Mouse (Mus musculus): ENCODE data around the gene Ufc1.

Ufc1 gene

GRCm38 (mm10) chr1:171271196-171271595 lies 23.6 kb downstream of the Ufc1 start:
- DNase-seq (ENCODE audit: low spot score): no peak

- peak; percentile 55 for DNase-seq (ENCODE audit: low spot score)
These were observed 24.3 kb downstream of the Ufc1 start for GRCm38 (mm10) chr1:171270573-171270900.

DNA sequence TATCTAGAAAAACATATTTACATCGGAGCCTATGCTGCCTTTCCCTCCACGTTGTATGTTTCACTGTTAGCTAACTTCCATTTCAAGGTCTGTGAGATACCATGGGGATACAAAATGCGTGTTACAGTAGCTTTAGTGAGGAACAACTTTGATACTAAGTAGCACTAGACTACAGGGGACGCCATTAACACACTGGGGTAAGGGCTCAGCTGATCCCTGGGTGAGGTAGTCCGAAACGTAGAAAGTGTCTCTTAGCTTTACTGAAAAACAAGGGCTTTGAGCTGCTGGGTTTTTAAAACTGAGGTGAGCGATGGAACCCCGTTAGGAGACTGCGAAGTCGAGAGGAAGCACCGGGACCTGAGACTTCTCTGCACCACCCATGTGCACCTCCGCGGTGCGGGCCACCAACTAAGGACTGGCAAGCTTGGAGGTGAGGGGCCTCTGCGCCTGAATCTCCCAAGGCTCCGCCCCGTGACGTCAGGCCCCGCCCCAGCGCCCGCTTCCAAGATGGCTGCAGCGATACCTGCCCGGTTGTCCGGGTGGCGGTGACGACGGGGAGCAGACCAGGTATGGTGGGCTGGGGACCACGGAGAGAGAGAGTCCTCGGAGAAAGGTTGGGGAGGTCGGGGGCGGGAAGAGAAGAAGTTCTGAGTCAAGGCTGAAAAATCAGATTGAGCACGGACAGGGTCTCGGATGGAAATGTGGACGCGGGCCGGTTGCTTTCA lies 24.8 kb downstream of the Ufc1 start, which contains the start of gene B4galt3:
B4galt3 (plus strand) TSS at position 481 of the 725 bp plus-strand sequence.
- peak; percentile 92 for DNase-seq (ENCODE audit: low spot score)

DNA sequence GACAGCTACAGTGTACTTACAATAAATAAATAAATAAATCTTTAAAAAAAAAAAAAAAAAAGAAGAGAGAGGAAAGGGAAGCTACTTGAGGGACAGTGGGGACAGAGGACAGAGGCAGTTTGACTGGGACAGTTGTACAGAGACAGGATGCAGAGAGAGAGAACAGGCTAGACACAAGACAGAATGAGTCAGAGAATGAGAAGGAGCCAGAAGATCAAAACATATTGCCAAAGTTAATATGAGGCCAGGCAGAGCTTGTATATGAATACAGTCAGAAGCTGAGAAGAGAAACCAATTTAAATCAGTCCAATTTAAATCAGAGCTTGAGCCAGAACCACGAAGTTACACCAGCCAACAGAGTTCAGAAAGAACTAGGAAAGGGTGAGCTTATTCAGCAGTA lies 26.5 kb downstream of the Ufc1 start:
- no peak for DNase-seq (ENCODE audit: low spot score)

GRCm38 (mm10) chr1:171265971-171266744 lies 28.7 kb downstream of the Ufc1 start:
- DNase-seq (ENCODE audit: low spot score): no peak

DNA sequence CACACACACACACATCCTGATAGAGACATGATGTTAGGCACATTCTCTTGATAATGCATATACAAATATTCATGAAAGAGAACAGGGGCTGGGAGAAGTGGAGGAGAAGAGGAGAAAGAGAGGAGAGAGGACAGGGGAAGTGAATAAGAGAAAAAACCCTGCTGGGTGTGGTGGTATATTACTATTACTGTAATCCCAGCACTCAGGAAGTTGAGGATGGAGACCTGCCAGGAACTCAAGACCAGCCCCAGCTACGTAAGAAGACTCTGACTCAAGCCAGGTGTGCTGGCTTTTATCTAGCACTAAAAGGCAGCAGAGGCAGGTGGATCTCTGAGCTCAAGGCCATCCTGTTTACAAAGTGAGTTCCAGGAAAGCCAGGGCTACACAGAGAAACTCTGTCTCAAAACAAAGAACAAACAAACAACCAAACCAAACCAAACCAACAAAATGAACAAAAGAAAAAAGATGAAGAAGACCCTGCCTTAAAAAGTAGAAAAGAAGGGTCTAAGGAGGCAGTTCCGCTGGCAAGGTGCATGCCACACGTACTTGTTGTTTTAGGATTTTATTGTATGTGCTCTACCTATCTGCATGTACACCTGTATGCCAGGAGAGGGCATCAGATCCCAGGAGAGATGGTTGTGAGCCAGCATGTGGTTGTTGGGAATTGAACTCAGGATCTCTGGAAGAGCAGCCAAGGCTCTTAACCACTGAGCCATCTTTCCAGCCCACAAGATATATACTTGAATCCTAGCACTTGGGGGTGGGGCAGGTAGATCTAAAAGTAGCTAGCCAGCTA lies 31.0 kb downstream of the Ufc1 start:
- no peak for DNase-seq (ENCODE audit: low spot score)

DNA sequence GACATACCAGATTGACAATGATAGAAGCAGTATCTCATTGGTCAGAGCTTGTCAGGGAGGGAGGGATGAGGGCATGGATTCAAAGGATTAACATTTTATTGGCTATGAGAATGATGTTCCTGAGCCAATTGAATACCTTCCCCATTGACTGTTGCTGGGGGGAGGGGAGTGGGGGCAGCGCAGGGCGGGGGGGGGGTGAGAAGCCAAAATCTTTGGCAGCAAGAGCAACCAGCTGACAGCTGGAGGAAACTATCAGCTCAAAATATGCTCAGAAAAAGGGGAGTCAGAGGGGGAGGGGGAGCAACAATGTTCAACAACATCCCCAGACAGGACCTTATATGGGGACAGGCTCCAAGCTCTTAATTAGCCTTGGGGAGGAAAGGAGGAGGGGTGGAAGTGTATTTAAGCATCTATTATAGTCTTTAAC lies 31.6 kb downstream of the Ufc1 start:
- no peak for DNase-seq (ENCODE audit: low spot score)

DNA sequence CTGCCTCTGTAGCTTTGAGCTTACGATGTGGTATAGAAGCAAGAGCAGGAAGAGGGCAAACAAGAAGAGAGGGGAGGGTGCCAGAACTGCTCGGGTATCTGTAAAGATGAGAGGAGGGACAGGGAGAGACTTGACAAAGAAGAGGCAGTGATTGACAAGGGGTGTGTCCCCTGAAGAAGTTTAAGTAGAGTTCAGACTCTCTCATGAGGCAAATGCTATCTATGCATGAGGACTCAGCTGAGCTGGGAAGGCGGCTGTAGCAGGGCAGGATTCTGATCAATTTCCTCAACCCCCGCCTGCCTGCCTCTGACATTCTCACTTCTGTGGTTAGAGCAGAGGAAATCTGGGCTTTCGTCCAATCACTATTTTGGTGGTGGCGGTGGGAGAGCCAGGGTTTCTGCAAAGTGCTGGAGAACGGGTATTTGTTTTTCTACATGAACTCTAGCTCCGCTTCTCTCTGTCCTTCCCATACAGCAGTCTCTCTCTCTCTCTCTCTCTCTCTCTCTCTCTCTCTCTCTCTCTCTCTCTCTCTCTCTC lies 32.2 kb downstream of the Ufc1 start:
- DNase-seq (ENCODE audit: low spot score): peak; percentile 61

DNA sequence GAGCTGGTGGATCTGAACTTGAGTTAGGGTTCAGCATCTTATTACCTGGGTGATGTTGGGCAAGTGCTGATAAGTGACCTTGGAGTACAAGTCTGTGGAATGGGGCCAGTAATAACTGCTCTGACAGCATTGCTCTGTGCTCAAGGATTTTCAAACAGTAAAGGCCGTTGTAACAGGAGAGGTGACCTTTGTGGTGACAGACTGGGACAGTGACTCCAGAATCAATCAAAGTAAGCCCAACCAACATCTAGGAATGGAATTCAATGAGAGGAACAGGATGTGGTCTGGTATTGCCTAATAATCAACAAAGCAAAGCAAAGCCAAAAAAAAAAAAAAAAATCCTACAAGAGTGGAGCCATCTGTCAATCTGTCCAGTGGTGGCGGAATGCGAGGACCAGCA lies 34.5 kb downstream of the Ufc1 start:
- no peak for DNase-seq (ENCODE audit: low spot score)

GRCm38 (mm10) chr1:171258921-171259320 lies 35.9 kb downstream of the Ufc1 start:
- DNase-seq (ENCODE audit: low spot score): no peak

- no peak for DNase-seq (ENCODE audit: low spot score)
These were observed 37.0 kb downstream of the Ufc1 start for GRCm38 (mm10) chr1:171257781-171258180.

DNA sequence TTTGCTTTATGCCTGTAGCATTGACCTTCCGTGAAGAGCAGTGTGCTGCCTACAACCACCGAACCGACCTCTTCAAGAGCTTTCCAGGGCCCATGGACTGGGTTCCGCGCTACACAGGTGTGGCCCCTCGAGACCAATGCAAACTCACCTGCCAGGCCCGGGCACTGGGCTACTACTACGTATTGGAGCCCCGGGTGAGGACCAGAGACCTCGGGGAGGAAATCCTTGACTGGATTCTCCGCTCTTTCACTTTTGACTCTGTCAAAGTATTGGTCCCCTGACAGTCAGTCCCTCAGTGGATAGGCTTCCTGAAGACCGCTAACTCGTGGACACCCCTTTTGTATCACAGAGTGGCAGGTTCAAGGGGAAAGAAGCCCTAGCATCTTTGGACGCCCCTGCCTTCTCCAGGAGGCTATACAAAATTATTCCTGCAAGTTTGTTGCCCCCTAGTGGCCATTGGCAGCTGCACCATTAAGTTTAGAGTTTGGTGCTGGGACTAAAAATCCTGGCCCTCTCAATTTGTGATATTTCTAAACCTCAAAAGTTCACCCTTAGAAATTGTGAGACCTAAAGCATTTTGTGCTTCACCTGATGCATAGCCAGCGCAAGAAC lies 37.8 kb downstream of the Ufc1 start:
- no peak for DNase-seq (ENCODE audit: low spot score)

GRCm38 (mm10) chr1:171256095-171256818 lies 38.6 kb downstream of the Ufc1 start:
- DNase-seq (ENCODE audit: low spot score): no peak

- no peak for DNase-seq (ENCODE audit: low spot score)
These were observed 42.4 kb downstream of the Ufc1 start for GRCm38 (mm10) chr1:171252415-171252814.

GRCm38 (mm10) chr1:171251594-171252324 lies 43.1 kb downstream of the Ufc1 start:
- no peak for DNase-seq (ENCODE audit: low spot score)

DNA sequence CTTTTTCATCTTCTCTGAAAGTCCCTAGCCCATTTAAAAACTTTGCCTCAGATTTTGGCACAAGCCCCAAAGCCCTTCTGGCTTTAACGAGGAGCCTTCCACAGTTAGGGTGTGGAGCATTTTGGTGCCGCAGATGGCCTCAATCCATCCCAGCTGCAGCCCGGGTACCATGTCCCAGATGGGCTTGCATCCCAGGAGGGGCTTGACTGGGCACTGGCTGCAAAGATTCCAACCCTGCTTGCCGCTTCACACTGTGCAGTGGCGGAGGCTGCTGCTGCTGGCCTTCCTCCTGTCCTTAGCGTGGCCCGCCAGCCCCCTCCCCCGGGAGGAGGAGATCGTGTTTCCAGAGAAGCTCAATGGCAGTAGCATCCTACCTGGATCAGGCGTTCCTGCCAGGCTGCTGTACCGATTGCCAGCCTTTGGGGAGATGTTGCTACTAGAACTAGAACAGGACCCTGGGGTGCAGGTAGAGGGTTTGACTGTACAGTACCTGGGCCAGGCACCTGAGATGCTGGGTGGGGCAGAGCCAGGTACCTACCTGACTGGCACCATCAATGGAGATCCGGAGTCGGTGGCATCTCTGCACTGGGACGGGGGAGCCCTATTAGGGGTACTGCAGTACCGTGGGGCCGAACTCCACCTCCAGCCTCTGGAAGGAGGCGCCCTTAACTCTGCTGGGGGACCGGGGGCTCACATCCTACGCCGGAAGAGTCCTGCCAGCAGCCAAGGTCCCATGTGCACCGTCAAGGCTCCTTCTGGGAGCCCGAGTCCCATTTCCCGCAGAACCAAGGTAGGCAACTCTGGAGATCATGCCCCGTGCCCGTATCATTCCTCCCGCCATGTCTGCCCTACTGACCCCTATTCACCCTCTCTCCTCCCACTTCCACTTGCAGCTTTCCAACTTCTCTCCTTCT lies 43.9 kb downstream of the Ufc1 start, which contains the start of gene Ndufs2:
Ndufs2 (minus strand) TSS at position 709 of the 914 bp plus-strand sequence.
- no peak for DNase-seq (ENCODE audit: low spot score)

DNA sequence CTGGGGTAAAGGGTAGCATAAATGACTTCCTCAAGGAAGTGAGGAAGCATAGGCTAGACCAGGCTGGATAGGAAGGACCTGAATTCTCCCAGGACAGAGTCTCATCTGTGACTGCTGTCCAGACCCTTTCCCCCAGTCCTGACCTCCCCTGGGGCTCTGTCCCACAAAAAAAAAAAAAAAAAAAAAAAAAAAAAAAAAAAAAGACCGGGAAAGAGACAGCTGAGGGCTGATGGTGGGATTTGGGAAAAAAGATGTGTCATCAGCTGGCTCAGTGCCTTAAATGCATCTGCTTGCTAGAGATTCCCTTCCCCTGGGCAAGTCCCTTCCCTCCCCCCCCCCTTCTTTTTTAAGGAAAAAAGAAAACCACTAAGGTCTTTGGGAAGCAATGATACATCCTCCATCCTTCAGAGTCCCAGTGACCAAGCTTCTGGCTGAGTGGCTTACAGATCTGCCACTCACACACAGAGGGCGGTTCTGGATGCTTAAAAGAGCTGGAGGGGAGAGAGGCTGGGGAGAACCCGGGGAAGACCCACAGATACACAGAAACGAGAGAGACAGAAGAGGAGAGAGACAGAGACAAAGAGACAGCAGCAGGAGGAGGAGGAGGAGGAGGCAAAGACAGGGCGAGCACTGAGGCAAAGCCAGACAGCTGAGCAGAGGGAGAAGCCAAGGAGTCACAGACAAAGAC lies 44.8 kb downstream of the Ufc1 start, which contains the start of gene Adamts4:
Adamts4 (plus strand) TSS at position 509 of the 688 bp plus-strand sequence.
- no peak for DNase-seq (ENCODE audit: low spot score)

- no peak for DNase-seq (ENCODE audit: low spot score)
These were observed 46.2 kb downstream of the Ufc1 start for GRCm38 (mm10) chr1:171248386-171249226.

All from testis, postnatal 14 days (tissue).